Mouse (Mus musculus): Measurements from ENCODE around the gene Rpl22l1.

GRCm38 (mm10) chr3:28766935-28767334 lies 38.3 kb upstream of the Rpl22l1 start:
- TF ChIP-seq POLR2A (IDR thresholded peaks at IDR 0.05; ENCODE audit: borderline replicate concordance, extremely low read depth, low read depth, low read length) (no peak), CTCF (IDR thresholded peaks at IDR 0.05; ENCODE audit: insufficient read depth, low read length) (no peak)

Measured in lung, adult 2 months (tissue).